Mouse (Mus musculus): ENCODE results near the gene Gab1.

Gene Gab1

GRCm38 (mm10) chr8:80804066-80804619, 76.2 kb downstream of the Gab1 start:
- WGBS = 39% methylated on average over 4 of the region's 4 CpGs

- 93% methylated on average over 3 of the region's 3 CpGs for WGBS
These were observed 81.5 kb downstream of the Gab1 start for GRCm38 (mm10) chr8:80798778-80799177.

DNA sequence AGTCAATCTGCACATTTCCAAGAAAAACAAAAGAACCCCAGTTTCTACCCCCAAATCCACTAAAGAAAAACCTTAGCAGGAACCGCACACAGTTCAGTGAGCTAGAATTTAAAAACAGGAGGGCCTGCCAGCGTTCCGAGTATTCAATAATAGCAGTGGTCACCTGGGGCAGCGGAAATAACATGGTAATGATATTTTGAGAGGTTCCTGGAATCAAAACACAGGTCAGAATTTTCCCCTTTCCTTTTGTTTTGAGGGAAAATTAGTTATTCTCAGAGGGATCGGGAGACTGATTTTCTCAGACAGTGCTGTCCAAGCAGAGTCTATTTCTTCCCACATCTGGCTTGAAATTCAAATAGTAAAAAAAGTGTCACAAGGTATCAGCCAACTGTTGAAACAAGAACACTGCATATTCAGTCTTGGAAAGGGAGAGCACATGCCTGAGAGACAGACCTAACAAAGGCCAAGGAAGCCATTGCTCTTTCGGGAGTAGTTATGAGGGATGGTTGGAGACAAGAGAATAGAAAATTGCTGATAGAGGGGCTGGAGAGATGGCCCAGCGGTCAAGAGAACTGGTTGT, 82.0 kb downstream of the Gab1 start:
- WGBS = 81% methylated on average over 7 of the region's 7 CpGs

GRCm38 (mm10) chr8:80796070-80796469, 84.2 kb downstream of the Gab1 start:
- WGBS = 60% methylated on average over 4 of the region's 4 CpGs

- 87% methylated on average over 19 of the region's 19 CpGs for WGBS
These were observed 85.5 kb downstream of the Gab1 start for GRCm38 (mm10) chr8:80794585-80795509.

GRCm38 (mm10) chr8:80793791-80794515, 86.4 kb downstream of the Gab1 start:
- WGBS = 75% methylated on average over 11 of the region's 11 CpGs

DNA sequence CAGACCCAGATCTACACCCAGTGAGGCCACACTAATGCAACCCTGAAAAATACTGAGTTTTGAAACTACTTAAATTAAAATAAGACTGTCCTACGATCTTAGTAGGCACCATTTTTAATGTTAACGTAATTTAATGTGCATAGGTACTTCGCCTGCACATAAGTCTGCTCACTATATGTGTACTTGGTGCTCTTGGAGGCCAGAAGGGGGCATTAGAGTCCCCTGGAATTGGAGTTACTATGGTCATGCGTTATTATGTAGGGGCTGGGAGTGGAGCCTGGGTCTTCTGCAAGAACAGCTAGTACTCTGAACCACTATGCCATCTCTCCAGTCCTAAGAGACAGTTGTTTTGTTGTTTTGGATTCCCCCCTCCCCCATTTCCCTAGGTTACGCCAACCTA, 88.1 kb downstream of the Gab1 start:
- 94% methylated on average over 5 of the region's 5 CpGs for WGBS

- WGBS = 80% methylated on average over 6 of the region's 6 CpGs
These were observed 91.0 kb downstream of the Gab1 start for GRCm38 (mm10) chr8:80789324-80789723.

GRCm38 (mm10) chr8:80784559-80784958, 95.8 kb downstream of the Gab1 start:
- 89% methylated on average over 9 of the region's 9 CpGs for WGBS

- WGBS = 96% methylated on average over 4 of the region's 4 CpGs
These were observed 97.0 kb downstream of the Gab1 start for GRCm38 (mm10) chr8:80783271-80783670.

DNA sequence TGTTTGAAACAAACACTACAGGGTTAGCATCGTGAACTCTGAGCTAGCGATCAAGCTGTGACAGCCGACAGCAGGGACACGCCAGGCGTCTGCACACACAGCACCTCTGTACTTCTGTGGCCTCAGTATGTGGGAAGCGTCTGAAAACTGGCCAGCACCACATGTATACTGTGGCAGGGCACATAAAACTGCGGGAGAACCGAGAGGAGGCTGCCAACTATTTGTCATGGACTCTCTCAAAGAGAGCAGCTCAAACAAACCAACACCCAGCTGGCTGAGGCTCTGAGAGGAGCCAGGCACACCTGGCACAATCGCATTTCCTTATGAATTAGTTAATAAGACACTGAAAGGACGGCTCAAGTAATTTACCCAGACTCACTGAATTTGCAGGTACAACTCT, 99.0 kb downstream of the Gab1 start:
- WGBS = 54% methylated on average over 10 of the region's 10 CpGs

- WGBS = 93% methylated on average over 4 of the region's 4 CpGs
These were observed 100.0 kb downstream of the Gab1 start for GRCm38 (mm10) chr8:80780271-80780670.

- 71% methylated on average over 8 of the region's 8 CpGs for WGBS
These were observed 103.9 kb downstream of the Gab1 start for GRCm38 (mm10) chr8:80776436-80776835.

- 70% methylated on average over 4 of the region's 4 CpGs for WGBS
These were observed 107.4 kb downstream of the Gab1 start for GRCm38 (mm10) chr8:80772732-80773460.

- WGBS = 92% methylated on average over 6 of the region's 6 CpGs
These were observed 111.9 kb downstream of the Gab1 start for GRCm38 (mm10) chr8:80768451-80768850.

GRCm38 (mm10) chr8:80753017-80753715, 127.2 kb downstream of the Gab1 start:
- 30% methylated on average over 9 of the region's 9 CpGs for WGBS

- 73% methylated on average over 7 of the region's 7 CpGs for WGBS
These were observed 127.9 kb downstream of the Gab1 start for GRCm38 (mm10) chr8:80752429-80752828.

- 89% methylated on average over 4 of the region's 4 CpGs for WGBS
These were observed 131.2 kb downstream of the Gab1 start for GRCm38 (mm10) chr8:80749091-80749490.

DNA sequence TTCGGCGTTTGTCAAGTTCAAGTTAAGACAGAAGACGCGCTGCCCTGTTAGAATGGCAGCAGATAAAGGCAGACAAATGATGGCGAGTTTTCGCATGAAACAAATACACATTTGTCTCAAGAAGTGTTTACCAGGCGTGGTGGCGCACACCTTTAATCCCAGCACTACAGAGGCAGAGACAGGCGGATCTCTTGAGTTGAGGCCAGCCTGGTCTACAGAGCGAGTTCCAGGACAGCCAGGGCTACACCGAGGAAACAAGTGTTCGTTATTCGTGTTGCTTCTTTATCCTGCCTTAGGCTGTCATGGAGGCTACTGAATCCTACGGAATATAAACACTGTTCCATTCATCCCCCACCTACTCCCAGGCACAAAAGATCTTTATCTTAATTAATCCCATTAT, 140.4 kb downstream of the Gab1 start:
- 4% methylated on average over 14 of the region's 14 CpGs for WGBS

GRCm38 (mm10) chr8:80739155-80739924, 141.0 kb downstream of the Gab1 start, which contains the start of gene Smarca5:
TSS of gene Smarca5 (minus strand) at chr8:80739497.
- 2% methylated on average over 91 of the region's 91 CpGs for WGBS

Measured in cerebral cortex, adult 2 months (tissue).